Mouse (Mus musculus) midbrain, embryonic 11.5 days (tissue): ENCODE measurements at regions not wholly inside any gene's neighbourhood (a gene's known extent, or its start where the extent isn't known, plus 50 kb on each side); places are given as distances from the start of the nearest gene placed in this dataset.

Source experiments
- ATAC-seq: fragments of 200-750 bp; cut with Nextera tagmentation; 2 replicates; pipeline ENCODE4 v1.8.0; 2017; ENCODE audit warnings: moderate TSS enrichment, moderate library complexity; ENCODE audit not compliant: low FRiP score
- DNase-seq: peaks from one replicate; pipeline ENCODE4 v3.0.0; 2015; ENCODE audit warnings: low spot score; ENCODE audit errors: missing footprints
- H3K27ac ChIP-seq: fragments of 300-500 bp; sonication (generic); 2 replicates; pipeline ENCODE4 v1.5.1; 2014; ENCODE audit warnings: low read depth, low read length
- H3K27me3 ChIP-seq: fragments of 300-500 bp; sonication (generic); 2 replicates; pipeline ENCODE4 v1.6.1; 2014; ENCODE audit warnings: mild to moderate bottlenecking, low read length, moderate library complexity, mixed read lengths; ENCODE audit not compliant: control insufficient read depth, insufficient read depth
- H3K36me3 ChIP-seq: fragments of 300-500 bp; sonication (generic); 2 replicates; pipeline ENCODE4 v1.6.1; 2014; ENCODE audit warnings: mild to moderate bottlenecking, low read length, moderate library complexity, mixed read lengths; ENCODE audit not compliant: control insufficient read depth, insufficient read depth
- H3K4me1 ChIP-seq: fragments of 300-500 bp; sonication (generic); 2 replicates; pipeline ENCODE4 v1.6.1; 2014; ENCODE audit warnings: low read length; ENCODE audit not compliant: control insufficient read depth, insufficient read depth
- H3K4me2 ChIP-seq: fragments of 300-500 bp; sonication (generic); 2 replicates; pipeline ENCODE4 v1.6.1; 2014; ENCODE audit warnings: mild to moderate bottlenecking, moderate library complexity
- H3K4me3 ChIP-seq: fragments of 300-500 bp; sonication (generic); 2 replicates; pipeline ENCODE4 v1.5.1; 2014; ENCODE audit warnings: low read depth, low read length
- H3K9ac ChIP-seq: fragments of 300-500 bp; sonication (generic); 2 replicates; pipeline ENCODE4 v1.6.1; 2014; ENCODE audit warnings: low read length
- H3K9me3 ChIP-seq: fragments of 300-500 bp; sonication (generic); 2 replicates; pipeline ENCODE4 v1.6.1; 2016; ENCODE audit warnings: low read length; ENCODE audit not compliant: control insufficient read depth
- WGBS: fragments of 180-500 bp; shearing (Covaris S2); extraction: QIAGEN DNeasy Blood & Tissue Kit; methylation state at CpG from one replicate; pipeline ENCODE4 v1.1.7; 2014; 5-methylcytosine and 5-hydroxymethylcytosine counted together

DNA sequence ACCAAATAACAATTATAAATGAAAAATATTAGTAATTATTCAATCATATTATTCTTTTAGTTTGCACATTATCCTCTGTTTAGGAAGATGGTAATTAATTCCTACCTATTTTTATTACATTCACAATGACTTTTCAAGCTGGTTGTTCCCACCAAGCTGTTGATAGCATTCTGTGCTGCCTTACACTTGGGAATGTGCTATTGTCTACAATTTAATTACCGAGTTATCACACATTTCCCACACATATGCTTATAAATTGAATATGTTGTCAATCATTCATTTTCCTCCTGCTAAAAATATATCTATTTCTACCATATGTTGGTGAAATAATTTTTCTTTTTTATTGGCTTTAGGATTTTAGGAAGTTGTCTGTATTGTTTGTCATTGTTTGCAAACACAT lies 306.2 kb upstream of the Klhl1 start:
- no peak overlapping the region for H3K4me3 ChIP-seq
- no peak overlapping the region for H3K9ac ChIP-seq
- H3K36me3 ChIP-seq, result no peaks in the 10 kb centered on the region
- peak; percentile 35 for DNase-seq
- 88% methylated on average over 1 of the region's 1 CpGs for WGBS
- ATAC-seq, result no peak
- H3K4me1 ChIP-seq, result no peaks in the 10 kb centered on the region
- no peak overlapping the region for H3K27ac ChIP-seq
- no peak overlapping the region for H3K4me2 ChIP-seq
- no peaks in the 10 kb centered on the region for H3K9me3 ChIP-seq
- H3K27me3 ChIP-seq, result no peaks in the 10 kb centered on the region

GRCm38 (mm10) chr14:96815665-96816064 lies 296.8 kb upstream of the Klhl1 start:
- Histone ChIP-seq H3K4me1 (no peaks in the 10 kb centered on the region), H3K4me3 (no peak overlapping the region), H3K27me3 (no peaks in the 10 kb centered on the region), H3K36me3 (no peaks in the 10 kb centered on the region), H3K9me3 (no peaks in the 10 kb centered on the region), H3K27ac (no peak overlapping the region), H3K4me2 (no peak overlapping the region), H3K9ac (no peak overlapping the region)
- 98% methylated on average over 2 of the region's 2 CpGs for WGBS
- DNase-seq (no peak), ATAC-seq (no peak)

GRCm38 (mm10) chr14:96805284-96805683 lies 286.4 kb upstream of the Klhl1 start:
- no peaks in the 10 kb centered on the region for H3K27me3 ChIP-seq
- H3K36me3 ChIP-seq, result no peaks in the 10 kb centered on the region
- no peak overlapping the region for H3K4me3 ChIP-seq
- H3K9ac ChIP-seq, result no peak overlapping the region
- H3K4me2 ChIP-seq, result no peak overlapping the region
- ATAC-seq, result no peak
- WGBS, result 84% methylated on average over 1 of the region's 1 CpGs
- H3K27ac ChIP-seq, result no peak overlapping the region
- no peak for DNase-seq
- no peaks in the 10 kb centered on the region for H3K9me3 ChIP-seq
- no peaks in the 10 kb centered on the region for H3K4me1 ChIP-seq

- 75% methylated on average over 1 of the region's 1 CpGs for WGBS
- peak; percentile 35; the same call in 1 of the 2 replicates for ATAC-seq
- no peaks in the 10 kb centered on the region for H3K9me3 ChIP-seq
- no peak overlapping the region for H3K4me3 ChIP-seq
- DNase-seq, result no peak
- no peaks in the 10 kb centered on the region for H3K36me3 ChIP-seq
- H3K4me2 ChIP-seq, result no peak overlapping the region
- no peaks in the 10 kb centered on the region for H3K4me1 ChIP-seq
- H3K9ac ChIP-seq, result no peak overlapping the region
- no peak overlapping the region for H3K27ac ChIP-seq
- H3K27me3 ChIP-seq, result no peaks in the 10 kb centered on the region
Observed at GRCm38 (mm10) chr14:96794806-96795205, 275.9 kb upstream of the Klhl1 start.

DNA sequence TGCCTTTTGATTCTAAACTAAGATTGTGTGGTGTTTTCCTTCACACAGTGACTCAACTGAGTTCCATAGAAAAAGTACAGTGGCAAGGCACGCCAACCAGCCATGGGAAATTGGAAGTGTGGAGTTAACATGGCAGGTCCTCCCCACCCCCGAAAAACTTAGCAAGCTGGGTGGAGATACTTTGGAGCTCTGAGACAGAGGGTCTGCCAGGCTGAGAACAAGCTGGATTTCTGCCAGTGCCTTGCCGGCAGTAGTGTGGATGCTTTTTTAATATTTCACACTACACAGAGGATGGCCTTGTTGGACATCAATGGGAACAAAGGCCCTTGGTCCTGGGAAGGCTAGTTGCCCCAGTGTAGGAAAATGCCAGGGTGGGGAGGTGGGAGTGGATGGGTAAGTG lies 269.0 kb upstream of the Klhl1 start:
- H3K4me1 ChIP-seq, result no peaks in the 10 kb centered on the region
- H3K36me3 ChIP-seq, result no peaks in the 10 kb centered on the region
- no peak overlapping the region for H3K27ac ChIP-seq
- H3K9ac ChIP-seq, result no peak overlapping the region
- no peaks in the 10 kb centered on the region for H3K9me3 ChIP-seq
- 78% methylated on average over 3 of the region's 3 CpGs for WGBS
- no peak for DNase-seq
- H3K4me3 ChIP-seq, result no peak overlapping the region
- no peak overlapping the region for H3K4me2 ChIP-seq
- no peaks in the 10 kb centered on the region for H3K27me3 ChIP-seq
- no peak for ATAC-seq

- H3K27me3 ChIP-seq, result no peaks in the 10 kb centered on the region
- no peak overlapping the region for H3K9ac ChIP-seq
- H3K36me3 ChIP-seq, result no peaks in the 10 kb centered on the region
- no peaks in the 10 kb centered on the region for H3K9me3 ChIP-seq
- DNase-seq (no peak), ATAC-seq (no peak)
- H3K27ac ChIP-seq, result no peak overlapping the region
- 33% methylated on average over 1 of the region's 1 CpGs for WGBS
- H3K4me1 ChIP-seq, result no peaks in the 10 kb centered on the region
- no peak overlapping the region for H3K4me2 ChIP-seq
- no peak overlapping the region for H3K4me3 ChIP-seq
Observed at GRCm38 (mm10) chr14:96787286-96787685, 268.4 kb upstream of the Klhl1 start.

- Histone ChIP-seq H3K4me1 (no peaks in the 10 kb centered on the region), H3K9ac (no peak overlapping the region), H3K27me3 (no peaks in the 10 kb centered on the region), H3K4me3 (no peak overlapping the region), H3K9me3 (no peaks in the 10 kb centered on the region), H3K36me3 (no peaks in the 10 kb centered on the region), H3K4me2 (no peak overlapping the region), H3K27ac (no peak overlapping the region)
- ATAC-seq (no peak), DNase-seq (no peak)
- WGBS, result 78% methylated on average over 1 of the region's 1 CpGs
Observed at GRCm38 (mm10) chr14:96775801-96776200, 256.9 kb upstream of the Klhl1 start.

DNA sequence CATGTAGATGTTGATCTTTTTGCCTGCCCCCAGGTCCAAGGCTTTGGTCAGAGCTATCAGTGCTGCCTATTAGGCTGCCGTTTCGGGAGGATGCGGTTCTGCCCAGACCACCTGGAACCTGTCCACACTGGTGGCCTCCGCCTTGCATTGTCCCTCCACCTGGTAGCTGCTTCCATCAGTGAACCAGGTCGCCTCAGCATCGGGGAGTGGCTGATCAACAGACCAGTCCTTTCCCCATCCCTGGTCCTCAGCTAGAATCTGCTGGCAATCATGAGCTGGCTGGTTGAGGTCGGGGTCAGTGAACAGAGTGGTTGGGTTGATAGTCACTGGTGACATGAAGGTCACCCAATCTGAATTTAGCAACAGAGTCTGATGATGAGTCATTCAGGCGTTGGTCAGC lies 241.7 kb upstream of the Klhl1 start:
- Histone ChIP-seq H3K9me3 (no peaks in the 10 kb centered on the region), H3K4me1 (no peaks in the 10 kb centered on the region), H3K4me2 (no peak overlapping the region), H3K27me3 (no peaks in the 10 kb centered on the region), H3K36me3 (no peaks in the 10 kb centered on the region), H3K27ac (no peak overlapping the region), H3K4me3 (no peak overlapping the region), H3K9ac (no peak overlapping the region)
- no peak for DNase-seq
- 91% methylated on average over 8 of the region's 8 CpGs for WGBS
- ATAC-seq, result no peak

DNA sequence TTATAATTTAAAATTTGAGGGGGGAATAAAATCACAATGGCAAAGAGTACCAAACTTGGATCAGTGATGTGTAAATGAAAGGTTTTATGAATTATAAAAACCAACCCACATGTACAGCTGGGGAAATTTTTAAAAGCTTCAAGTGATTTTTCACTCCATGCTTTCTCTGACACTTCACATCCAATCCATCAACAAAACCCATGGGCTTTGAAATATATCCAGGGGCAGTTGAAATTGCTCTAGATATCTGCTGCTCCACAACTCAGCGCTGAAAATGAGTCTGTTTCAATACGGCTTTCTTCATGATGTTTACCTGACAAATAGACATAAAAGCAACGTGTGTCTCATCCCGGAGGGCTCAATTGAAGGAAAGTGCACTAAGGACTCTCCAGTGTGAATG lies 214.3 kb upstream of the Klhl1 start:
- no peak for DNase-seq
- H3K4me2 ChIP-seq, result no peak overlapping the region
- H3K9me3 ChIP-seq, result no peaks in the 10 kb centered on the region
- no peaks in the 10 kb centered on the region for H3K27me3 ChIP-seq
- no peak overlapping the region for H3K9ac ChIP-seq
- no peak overlapping the region for H3K4me3 ChIP-seq
- no peaks in the 10 kb centered on the region for H3K36me3 ChIP-seq
- no peak for ATAC-seq
- no peaks in the 10 kb centered on the region for H3K4me1 ChIP-seq
- no peak overlapping the region for H3K27ac ChIP-seq
- WGBS, result 83% methylated on average over 4 of the region's 4 CpGs

GRCm38 (mm10) chr14:96697086-96697485 lies 178.2 kb upstream of the Klhl1 start:
- Histone ChIP-seq H3K4me2 (no peak overlapping the region), H3K4me1 (no peaks in the 10 kb centered on the region), H3K27me3 (no peaks in the 10 kb centered on the region), H3K9me3 (no peaks in the 10 kb centered on the region), H3K36me3 (no peaks in the 10 kb centered on the region), H3K4me3 (no peak overlapping the region), H3K27ac (no peak overlapping the region), H3K9ac (no peak overlapping the region)
- ATAC-seq, result no peak
- no peak for DNase-seq
